Mouse (Mus musculus) stomach, postnatal 0 days (tissue): ENCODE measurements at regions not wholly inside any gene's neighbourhood (a gene's known extent, or its start where the extent isn't known, plus 50 kb on each side); places are given as distances from the start of the nearest gene placed in this dataset.

Experiments
- CTCF ChIP-seq: IDR thresholded peaks from 2 replicates; pipeline ENCODE4 v1.5.1; 2016; ENCODE audit warnings: antibody characterized with exemption, low read depth, mild to moderate bottlenecking, moderate library complexity
- EP300 ChIP-seq: optimal IDR thresholded peaks from 2 replicates; pipeline ENCODE3; 2016; ENCODE audit warnings: antibody characterized with exemption

DNA sequence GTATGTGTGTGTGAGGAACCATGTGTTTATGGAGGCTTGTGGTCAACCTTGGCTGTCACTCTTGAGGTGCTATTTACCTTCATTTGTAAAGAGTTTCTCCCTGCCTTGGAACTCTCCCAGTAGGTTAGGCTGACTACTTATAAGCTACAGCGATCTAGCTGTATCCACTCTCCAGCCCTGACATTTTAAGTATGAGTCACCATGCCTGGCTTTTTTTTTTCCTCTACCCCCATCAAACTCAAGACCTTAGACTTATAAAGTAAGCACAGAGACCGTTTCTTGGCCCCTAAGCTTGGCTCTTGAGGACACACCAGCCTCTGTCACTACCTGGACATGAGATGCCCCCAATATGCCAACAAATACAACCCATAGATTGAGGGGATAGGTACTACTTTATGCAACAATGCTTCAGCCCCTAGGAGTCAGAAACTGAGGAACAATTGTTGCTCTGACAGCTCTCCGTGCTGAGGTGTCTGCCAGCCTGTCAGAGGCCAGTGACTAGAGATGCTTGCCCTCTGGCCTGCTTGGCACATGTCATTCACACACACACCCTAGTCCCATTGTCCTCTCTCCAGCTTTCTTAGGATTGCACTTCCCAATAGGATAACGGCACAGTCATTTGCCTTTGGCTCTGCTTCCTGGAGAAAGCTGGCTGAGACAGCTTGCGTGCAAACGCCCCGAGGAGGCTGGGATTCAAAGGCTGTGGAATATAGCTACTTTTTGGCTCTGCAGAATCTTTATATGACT is 193.8 kb upstream of the Prok2 start:
- TF ChIP-seq CTCF (no peak), EP300 (no peak)
